Mouse (Mus musculus): ENCODE results near the gene Eng. TPM values are rescaled to one million over a fixed set of nuclear protein-coding genes. Genes with fewer than 3 reads are reported as not detected.

Gene Eng
- polyA plus RNA-seq, 1 experiment, result 1.1 TPM

GRCm38 (mm10) chr2:32641810-32642209, 4.6 kb upstream of the Eng start:
- Histone ChIP-seq H3K27me3 (ENCODE audit: control insufficient read depth, insufficient read depth, insufficient read length) (no peaks in the 10 kb centered on the region), H3K4me3 (ENCODE audit: insufficient read depth, poor library complexity, severe bottlenecking) (no peak overlapping the region), H3K79me3 (ENCODE audit: low read depth) (no peaks in the 10 kb centered on the region), H3K36me3 (ENCODE audit: control insufficient read depth, insufficient read depth) (peaks cover 4% of the 10 kb centered on the region), H3K79me2 (ENCODE audit: control insufficient read depth, insufficient read depth) (no peaks in the 10 kb centered on the region), H3ac (ENCODE audit: control insufficient read depth, insufficient read length, low read depth) (no peak overlapping the region)
- no peak for TF ChIP-seq CEBPB (IDR thresholded peaks at IDR 0.05; ENCODE audit: low read depth)
- TF ChIP-seq USF1 (IDR thresholded peaks at IDR 0.05; ENCODE audit: low read depth), result no peak
- TF ChIP-seq MAX (IDR thresholded peaks at IDR 0.05), result no peak
- no peak for TF ChIP-seq MYOD1 (IDR thresholded peaks at IDR 0.05; ENCODE audit: control insufficient read depth, insufficient read length, low read depth)
- TF ChIP-seq MYOG (IDR thresholded peaks at IDR 0.05; ENCODE audit: control insufficient read depth, extremely low read depth, insufficient read length), result no peak
- no peak for TF ChIP-seq FOSL1 (IDR thresholded peaks at IDR 0.05; ENCODE audit: insufficient read depth, low read length, poor library complexity, severe bottlenecking)
- TF ChIP-seq CTCF (IDR thresholded peaks at IDR 0.05; ENCODE audit: control insufficient read depth, insufficient read depth, insufficient read length), result no peak

DNA sequence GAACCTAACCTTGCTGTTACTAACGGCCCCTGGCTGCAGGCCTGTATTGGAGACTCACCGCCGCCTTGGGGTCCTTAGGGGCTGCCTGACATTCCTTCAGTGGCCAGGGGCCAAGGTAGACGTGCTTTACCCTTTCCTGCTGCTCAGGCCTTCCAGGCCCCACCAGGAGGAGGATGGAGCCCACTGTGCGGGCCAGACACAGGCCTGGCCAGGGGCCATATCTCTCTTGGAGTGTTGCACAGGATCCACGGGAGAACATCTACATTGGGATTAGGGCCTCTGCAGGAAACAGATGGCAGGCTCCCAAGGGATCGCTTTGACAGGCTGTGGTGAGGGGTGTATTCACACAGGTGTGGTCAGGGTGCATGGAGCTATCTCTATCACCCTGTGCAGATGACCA, 3.6 kb upstream of the Eng start:
- Histone ChIP-seq H3ac (ENCODE audit: control insufficient read depth, insufficient read length, low read depth) (no peak overlapping the region), H3K4me3 (ENCODE audit: insufficient read depth, poor library complexity, severe bottlenecking) (no peak overlapping the region), H3K36me3 (ENCODE audit: control insufficient read depth, insufficient read depth) (no peaks in the 10 kb centered on the region), H3K79me2 (ENCODE audit: control insufficient read depth, insufficient read depth) (no peaks in the 10 kb centered on the region), H3K79me3 (ENCODE audit: low read depth) (no peaks in the 10 kb centered on the region), H3K27me3 (ENCODE audit: control insufficient read depth, insufficient read depth, insufficient read length) (no peaks in the 10 kb centered on the region)
- TF ChIP-seq CTCF (IDR thresholded peaks at IDR 0.05; ENCODE audit: control insufficient read depth, insufficient read depth, insufficient read length) (no peak), USF1 (IDR thresholded peaks at IDR 0.05; ENCODE audit: low read depth) (no peak), MYOG (IDR thresholded peaks at IDR 0.05; ENCODE audit: control insufficient read depth, extremely low read depth, insufficient read length) (no peak), CEBPB (IDR thresholded peaks at IDR 0.05; ENCODE audit: low read depth) (no peak), MAX (IDR thresholded peaks at IDR 0.05) (no peak), MYOD1 (IDR thresholded peaks at IDR 0.05; ENCODE audit: control insufficient read depth, insufficient read length, low read depth) (no peak)

- no peaks in the 10 kb centered on the region for H3K27me3 ChIP-seq (ENCODE audit: control insufficient read depth, insufficient read depth, insufficient read length)
- H3ac ChIP-seq (ENCODE audit: control insufficient read depth, insufficient read length, low read depth), result no peak overlapping the region
- no peak overlapping the region for H3K4me3 ChIP-seq (ENCODE audit: insufficient read depth, poor library complexity, severe bottlenecking)
- TF ChIP-seq MYOG (IDR thresholded peaks at IDR 0.05; ENCODE audit: control insufficient read depth, extremely low read depth, insufficient read length), result no peak
- no peak for TF ChIP-seq MAX (IDR thresholded peaks at IDR 0.05)
- TF ChIP-seq CEBPB (IDR thresholded peaks at IDR 0.05; ENCODE audit: low read depth), result no peak
- TF ChIP-seq FOSL1 (IDR thresholded peaks at IDR 0.05; ENCODE audit: insufficient read depth, low read length, poor library complexity, severe bottlenecking), result no peak
- no peak for TF ChIP-seq USF1 (IDR thresholded peaks at IDR 0.05; ENCODE audit: low read depth)
- TF ChIP-seq CTCF (IDR thresholded peaks at IDR 0.05; ENCODE audit: control insufficient read depth, insufficient read depth, insufficient read length), result no peak
- no peak for TF ChIP-seq MYOD1 (IDR thresholded peaks at IDR 0.05; ENCODE audit: control insufficient read depth, insufficient read length, low read depth)
- no peaks in the 10 kb centered on the region for H3K36me3 ChIP-seq (ENCODE audit: control insufficient read depth, insufficient read depth)
- H3K79me3 ChIP-seq (ENCODE audit: low read depth), result no peaks in the 10 kb centered on the region
- no peaks in the 10 kb centered on the region for H3K79me2 ChIP-seq (ENCODE audit: control insufficient read depth, insufficient read depth)
These were observed 2.3 kb upstream of the Eng start for GRCm38 (mm10) chr2:32644083-32644482.

DNA sequence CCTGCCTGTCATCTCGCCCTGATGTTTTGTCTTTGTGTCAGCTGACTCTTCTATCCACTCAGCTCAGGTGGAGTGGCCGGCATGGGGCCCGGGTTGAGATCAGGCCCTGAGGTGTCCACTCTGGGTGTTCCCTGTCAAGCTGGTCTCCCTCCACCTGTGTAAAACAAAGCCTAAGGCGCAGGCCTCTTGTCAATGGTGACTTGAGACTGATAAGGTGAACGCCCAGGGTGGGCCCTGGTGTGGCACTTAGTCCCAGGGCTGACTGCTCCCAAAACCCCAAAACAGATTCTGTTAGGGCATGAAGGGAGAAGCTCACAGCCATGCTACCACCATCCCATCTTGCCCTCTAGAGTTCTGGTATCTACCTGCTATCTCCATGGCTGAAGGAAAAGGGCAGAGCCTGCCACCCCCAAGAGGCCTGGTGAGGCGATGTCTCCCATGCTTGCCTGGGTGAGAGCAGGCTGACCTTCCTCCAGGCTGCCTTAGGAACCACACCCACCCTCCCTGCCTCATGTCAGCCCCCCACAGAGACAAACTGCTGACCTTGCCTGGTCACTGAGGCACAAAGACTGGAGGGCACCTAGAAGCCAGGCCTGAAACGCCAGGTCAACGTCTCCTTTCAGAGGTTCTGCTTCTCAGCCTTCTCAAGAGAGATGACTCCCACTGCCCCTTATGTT, 1.5 kb upstream of the Eng start:
- no peaks in the 10 kb centered on the region for H3K79me3 ChIP-seq (ENCODE audit: low read depth)
- H3K27me3 ChIP-seq (ENCODE audit: control insufficient read depth, insufficient read depth, insufficient read length), result no peaks in the 10 kb centered on the region
- no peak for TF ChIP-seq FOSL1 (IDR thresholded peaks at IDR 0.05; ENCODE audit: insufficient read depth, low read length, poor library complexity, severe bottlenecking)
- H3ac ChIP-seq (ENCODE audit: control insufficient read depth, insufficient read length, low read depth), result no peak overlapping the region
- no peaks in the 10 kb centered on the region for H3K79me2 ChIP-seq (ENCODE audit: control insufficient read depth, insufficient read depth)
- no peak overlapping the region for H3K4me3 ChIP-seq (ENCODE audit: insufficient read depth, poor library complexity, severe bottlenecking)
- H3K36me3 ChIP-seq (ENCODE audit: control insufficient read depth, insufficient read depth), result no peaks in the 10 kb centered on the region

GRCm38 (mm10) chr2:32645647-32646046, 748 bp upstream of the Eng start:
- Histone ChIP-seq H3K4me3 (ENCODE audit: insufficient read depth, poor library complexity, severe bottlenecking) (no peak overlapping the region), H3K27me3 (ENCODE audit: control insufficient read depth, insufficient read depth, insufficient read length) (no peaks in the 10 kb centered on the region)

GRCm38 (mm10) chr2:32647366-32647765, 971 bp downstream of the Eng start:
- no peaks in the 10 kb centered on the region for H3K79me2 ChIP-seq (ENCODE audit: control insufficient read depth, insufficient read depth)
- no peak for TF ChIP-seq FOSL1 (IDR thresholded peaks at IDR 0.05; ENCODE audit: insufficient read depth, low read length, poor library complexity, severe bottlenecking)
- no peak for TF ChIP-seq MYOG (IDR thresholded peaks at IDR 0.05; ENCODE audit: control insufficient read depth, extremely low read depth, insufficient read length)
- no peak for TF ChIP-seq CTCF (IDR thresholded peaks at IDR 0.05; ENCODE audit: control insufficient read depth, insufficient read depth, insufficient read length)
- no peak for TF ChIP-seq CEBPB (IDR thresholded peaks at IDR 0.05; ENCODE audit: low read depth)
- TF ChIP-seq MAX (IDR thresholded peaks at IDR 0.05), result no peak
- no peak for TF ChIP-seq MYOD1 (IDR thresholded peaks at IDR 0.05; ENCODE audit: control insufficient read depth, insufficient read length, low read depth)
- TF ChIP-seq USF1 (IDR thresholded peaks at IDR 0.05; ENCODE audit: low read depth), result no peak
- no peak overlapping the region for H3ac ChIP-seq (ENCODE audit: control insufficient read depth, insufficient read length, low read depth)
- no peak overlapping the region for H3K4me3 ChIP-seq (ENCODE audit: insufficient read depth, poor library complexity, severe bottlenecking)
- no peaks in the 10 kb centered on the region for H3K36me3 ChIP-seq (ENCODE audit: control insufficient read depth, insufficient read depth)
- H3K79me3 ChIP-seq (ENCODE audit: low read depth), result no peaks in the 10 kb centered on the region
- H3K27me3 ChIP-seq (ENCODE audit: control insufficient read depth, insufficient read depth, insufficient read length), result no peaks in the 10 kb centered on the region

More at GRCm38 (mm10) chr2:32645647-32646046, 748 bp upstream of the Eng start:
- no peaks in the 10 kb centered on the region for H3K79me2 ChIP-seq (ENCODE audit: control insufficient read depth, insufficient read depth)
- no peaks in the 10 kb centered on the region for H3K79me3 ChIP-seq (ENCODE audit: low read depth)
- TF ChIP-seq FOSL1 (IDR thresholded peaks at IDR 0.05; ENCODE audit: insufficient read depth, low read length, poor library complexity, severe bottlenecking), result no peak
- no peak for TF ChIP-seq MYOG (IDR thresholded peaks at IDR 0.05; ENCODE audit: control insufficient read depth, extremely low read depth, insufficient read length)
- TF ChIP-seq USF1 (IDR thresholded peaks at IDR 0.05; ENCODE audit: low read depth), result no peak
- TF ChIP-seq MAX (IDR thresholded peaks at IDR 0.05), result no peak
- TF ChIP-seq CEBPB (IDR thresholded peaks at IDR 0.05; ENCODE audit: low read depth), result no peak
- no peak for TF ChIP-seq CTCF (IDR thresholded peaks at IDR 0.05; ENCODE audit: control insufficient read depth, insufficient read depth, insufficient read length)
- TF ChIP-seq MYOD1 (IDR thresholded peaks at IDR 0.05; ENCODE audit: control insufficient read depth, insufficient read length, low read depth), result no peak
- no peaks in the 10 kb centered on the region for H3K36me3 ChIP-seq (ENCODE audit: control insufficient read depth, insufficient read depth)
- no peak overlapping the region for H3ac ChIP-seq (ENCODE audit: control insufficient read depth, insufficient read length, low read depth)

Data from C2C12 (cell line).